Mouse (Mus musculus): Measurements from ENCODE around the gene Ptprg.
"Not testable (repeated sequence)": the region's sequence is repeated elsewhere in the genome, so short reads cannot be mapped to it uniquely, and the experiment has no call there.

Ptprg gene

DNA sequence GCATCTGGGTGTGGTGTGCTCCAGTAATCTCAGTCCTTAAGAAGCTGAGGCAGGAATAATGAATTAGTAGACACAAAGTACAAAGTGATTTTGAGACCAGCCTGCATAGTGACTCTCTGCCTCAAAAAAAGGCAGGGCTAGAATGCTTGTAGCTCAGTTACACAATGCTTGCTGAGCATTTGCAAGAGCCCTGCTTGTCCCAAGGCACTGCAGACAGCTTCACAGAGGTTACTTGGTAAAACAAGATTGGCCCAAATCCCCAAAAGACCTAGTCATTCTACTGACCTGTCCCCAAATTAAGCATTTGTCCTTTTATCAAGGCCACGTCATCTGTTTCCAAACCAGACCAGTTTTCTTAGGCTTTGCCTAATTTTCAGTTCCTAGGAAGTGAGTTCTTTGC lies 190.4 kb downstream of the Ptprg start:
- DNase-seq (ENCODE audit: low read depth, low spot score): no peak

DNA sequence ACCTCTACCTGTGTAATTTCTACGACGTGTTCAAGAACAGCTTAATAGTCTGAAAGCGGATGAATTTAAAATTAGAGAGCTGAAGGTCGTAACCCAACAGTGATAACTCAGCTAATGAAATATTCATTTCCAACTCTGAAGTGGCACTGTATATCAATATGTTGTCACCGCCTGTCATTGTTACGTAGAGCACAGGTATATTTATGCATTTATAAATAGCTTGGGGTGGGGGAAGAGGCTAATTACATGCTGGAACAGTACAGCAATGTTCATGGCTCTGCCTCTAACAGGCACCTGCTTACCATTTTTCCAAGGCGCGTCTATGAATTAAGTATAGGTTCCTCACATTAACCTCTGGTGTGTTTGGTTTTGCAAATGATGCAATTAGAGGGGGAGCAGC lies 199.3 kb downstream of the Ptprg start:
- DNase-seq (ENCODE audit: low read depth, low spot score): no peak

DNA sequence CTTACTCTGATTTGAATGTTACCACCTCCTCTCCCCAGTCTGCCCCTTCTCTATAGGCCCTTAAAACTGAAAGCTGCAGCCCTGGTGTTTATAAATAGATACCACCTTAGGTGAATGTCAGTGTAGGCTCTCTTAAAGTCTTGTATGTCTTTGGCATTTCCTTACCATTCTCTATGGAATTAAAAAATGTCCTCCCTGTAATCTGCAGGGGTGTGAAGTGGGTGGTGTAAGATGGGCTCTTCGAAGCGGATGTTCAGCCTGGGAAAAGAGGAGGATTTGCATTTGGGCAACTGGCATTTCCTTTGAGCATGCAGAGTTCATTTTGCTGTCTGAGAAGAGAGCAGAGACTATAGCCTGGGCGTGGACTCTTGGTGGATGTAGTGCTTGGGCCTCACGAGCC lies 201.3 kb downstream of the Ptprg start:
- no peak for DNase-seq (ENCODE audit: low read depth, low spot score)

DNA sequence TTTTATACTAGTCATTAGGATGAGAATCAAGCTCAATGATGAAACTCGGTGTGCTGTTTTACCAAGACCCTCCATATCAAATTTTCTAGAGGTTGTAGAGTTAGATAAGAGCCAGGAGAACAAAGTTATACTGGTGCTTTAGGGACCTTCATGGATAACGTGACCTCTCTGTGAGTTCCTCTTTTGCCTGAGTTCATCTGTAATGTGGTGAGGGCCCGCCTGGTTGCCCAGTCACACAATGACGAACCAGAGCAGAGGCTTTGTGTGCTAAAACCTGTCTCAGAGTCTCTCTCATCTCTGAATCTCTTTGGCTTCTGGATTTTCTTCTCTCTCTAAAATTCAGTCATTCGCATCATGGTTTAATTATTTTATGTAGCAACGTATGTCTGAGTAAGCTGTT lies 204.9 kb downstream of the Ptprg start:
- DNase-seq (ENCODE audit: low read depth, low spot score): no peak

DNA sequence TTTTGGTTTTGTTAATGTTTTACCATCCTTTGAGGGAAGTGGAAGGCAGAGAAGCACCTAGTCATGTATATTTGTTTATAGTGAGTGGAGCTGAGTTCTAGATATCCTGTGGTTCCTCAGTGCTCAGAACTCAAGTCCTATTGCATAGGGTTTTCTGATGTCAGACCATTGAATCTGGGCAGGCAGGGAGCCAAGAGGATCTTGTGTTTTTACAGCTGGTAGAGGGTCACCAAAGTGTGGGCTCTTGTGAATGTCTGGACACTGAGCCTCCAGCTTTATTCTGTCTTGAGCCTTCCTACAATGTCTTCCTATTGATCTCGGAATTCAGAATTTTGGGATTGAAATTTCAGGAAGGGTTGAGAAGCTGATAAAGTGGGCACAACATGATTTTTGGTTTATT lies 206.0 kb downstream of the Ptprg start:
- DNase-seq (ENCODE audit: low read depth, low spot score): no peak

GRCm38 (mm10) chr14:11762995-11763394 lies 209.7 kb downstream of the Ptprg start:
- no peak for DNase-seq (ENCODE audit: low read depth, low spot score)

DNA sequence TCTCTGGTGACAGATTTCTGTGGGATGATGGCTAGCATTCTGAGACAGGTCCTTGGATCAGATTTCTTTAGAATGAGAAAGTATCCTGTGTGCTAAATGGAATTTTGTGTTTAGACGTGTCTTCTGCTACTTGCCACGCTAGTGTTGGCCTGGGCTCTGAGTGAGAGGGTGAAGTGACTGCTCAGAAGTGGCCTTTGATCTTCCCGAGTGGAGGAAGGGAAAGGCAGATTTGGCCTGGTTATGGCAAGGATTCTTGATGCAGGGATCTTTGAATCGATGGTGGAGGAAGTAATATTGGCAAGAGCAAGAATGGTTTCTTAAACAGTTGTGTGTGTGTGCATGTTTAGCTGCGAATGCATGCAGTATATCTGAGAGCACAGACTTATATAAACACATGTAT lies 219.4 kb downstream of the Ptprg start:
- DNase-seq (ENCODE audit: low read depth, low spot score): no peak

DNA sequence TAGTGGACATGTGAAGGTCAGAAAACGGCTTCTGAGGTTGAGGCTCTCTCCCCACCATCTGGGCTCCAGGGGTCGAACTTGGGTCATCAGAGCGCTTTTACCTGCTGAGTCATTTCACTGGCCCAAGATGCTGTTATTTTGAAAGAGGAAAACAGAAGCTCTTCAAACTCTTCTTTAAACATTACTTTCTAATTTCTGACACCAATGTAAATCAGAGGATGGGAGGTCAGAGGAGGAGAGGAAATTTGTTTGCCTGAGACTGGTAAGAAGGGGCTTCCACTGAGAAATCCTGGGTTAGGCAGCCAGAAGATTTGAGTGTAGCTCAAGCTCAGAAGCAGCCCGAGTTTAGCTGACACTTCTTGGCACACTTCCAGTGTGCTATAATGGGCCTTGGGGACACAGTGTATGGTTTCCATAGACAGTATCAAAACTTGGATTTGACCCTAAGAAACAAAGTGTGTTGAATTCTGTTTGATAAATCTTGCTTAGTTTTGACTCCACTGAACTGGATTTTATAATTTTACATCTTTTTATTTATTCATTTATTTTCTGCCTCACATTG lies 221.2 kb downstream of the Ptprg start:
- DNase-seq (ENCODE audit: low read depth, low spot score): no peak

GRCm38 (mm10) chr14:11775204-11775603 lies 221.9 kb downstream of the Ptprg start:
- DNase-seq (ENCODE audit: low read depth, low spot score): peak; percentile 59

- DNase-seq (ENCODE audit: low read depth, low spot score): no peak
Observed at GRCm38 (mm10) chr14:11775951-11776495, 222.7 kb downstream of the Ptprg start.

GRCm38 (mm10) chr14:11776566-11776965 lies 223.2 kb downstream of the Ptprg start:
- DNase-seq (ENCODE audit: low read depth, low spot score): no peak

GRCm38 (mm10) chr14:11791190-11791589 lies 237.9 kb downstream of the Ptprg start:
- no peak for DNase-seq (ENCODE audit: low read depth, low spot score)

DNA sequence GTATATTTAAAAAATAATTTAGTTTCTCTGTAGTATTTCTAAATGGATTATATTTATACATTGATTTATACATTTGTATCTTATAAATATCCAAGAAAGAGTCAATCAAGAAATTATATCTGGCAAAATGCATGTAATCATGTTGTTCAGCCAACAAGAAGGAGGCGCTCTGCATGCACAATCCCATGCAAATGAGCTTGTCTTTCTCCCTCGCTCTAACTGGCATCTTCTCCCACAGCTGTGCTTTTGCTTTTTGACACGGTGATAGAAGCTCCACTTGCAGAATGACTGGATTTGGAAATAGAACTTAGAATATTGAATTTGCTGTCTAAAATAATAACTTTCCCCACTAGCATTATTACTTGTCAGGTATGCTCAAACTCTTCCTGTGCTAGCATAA lies 240.5 kb downstream of the Ptprg start:
- DNase-seq (ENCODE audit: low read depth, low spot score): no peak

DNA sequence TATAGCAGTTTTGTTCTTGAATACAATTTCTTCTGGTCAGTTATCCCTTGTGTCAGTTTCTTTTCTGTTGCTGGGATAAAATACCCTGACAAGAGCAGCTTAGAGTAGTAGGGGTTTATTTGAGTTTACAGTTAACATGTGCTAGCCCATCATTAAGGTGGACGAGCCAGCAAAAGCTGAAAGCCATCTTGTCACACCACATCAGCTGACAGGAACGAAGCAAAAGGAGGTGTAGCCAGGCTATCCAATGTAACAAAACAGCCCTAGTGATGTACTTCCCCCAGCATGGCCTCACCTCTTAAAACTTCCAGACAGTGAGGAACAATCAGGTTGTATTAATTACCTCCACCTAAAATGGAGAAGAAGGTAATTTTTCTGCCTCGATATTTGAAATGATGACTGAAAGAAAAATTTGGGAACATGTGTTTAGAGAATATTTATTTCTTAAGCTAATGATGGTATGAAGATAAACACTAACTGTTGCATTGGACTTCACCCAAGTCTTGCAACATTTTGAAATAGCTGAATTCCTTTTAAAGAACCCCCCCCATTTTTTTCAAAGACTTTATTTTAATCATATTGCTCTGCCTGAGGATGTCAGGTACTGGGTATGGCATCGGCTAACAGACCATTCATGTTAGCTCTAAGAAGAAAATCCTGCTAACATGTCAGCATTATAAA lies 249.2 kb downstream of the Ptprg start:
- DNase-seq (ENCODE audit: low read depth, low spot score): no peak

- no peak for DNase-seq (ENCODE audit: low read depth, low spot score)
Observed at GRCm38 (mm10) chr14:11806674-11807073, 253.3 kb downstream of the Ptprg start.

GRCm38 (mm10) chr14:11807465-11807864 lies 254.1 kb downstream of the Ptprg start:
- DNase-seq (ENCODE audit: low read depth, low spot score): no peak

DNA sequence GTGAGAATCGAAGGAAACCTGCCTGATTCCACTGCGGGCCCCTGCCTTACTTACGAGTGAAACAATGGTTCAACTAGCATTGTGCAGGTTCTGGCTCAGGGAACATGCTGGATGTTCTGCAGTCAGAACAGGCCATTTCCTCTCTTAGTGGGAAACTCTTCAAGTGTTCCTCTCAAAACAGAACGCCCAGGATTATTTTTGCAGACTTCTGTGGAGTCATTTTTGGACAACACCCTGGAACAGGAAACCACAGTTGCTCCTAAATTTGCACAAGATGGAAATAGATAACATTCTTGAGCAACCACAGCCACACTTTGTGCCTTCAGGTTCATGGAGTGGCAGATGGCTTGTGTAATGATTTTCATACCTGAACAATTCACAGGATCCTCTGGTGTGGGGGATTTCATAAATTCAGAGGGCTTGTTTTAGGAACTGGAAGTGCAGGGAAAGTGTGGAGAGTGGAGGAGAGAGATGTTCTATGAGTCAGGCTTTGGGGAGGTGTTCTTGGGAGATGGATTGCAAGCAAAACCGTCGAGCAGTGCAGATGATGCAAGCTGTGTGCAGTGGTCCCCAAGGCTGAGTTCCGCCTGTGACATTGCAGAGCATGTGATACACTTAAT lies 257.9 kb downstream of the Ptprg start:
- no peak for DNase-seq (ENCODE audit: low read depth, low spot score)

- no peak for DNase-seq (ENCODE audit: low read depth, low spot score)
Observed at GRCm38 (mm10) chr14:11812291-11812690, 259.0 kb downstream of the Ptprg start.

DNA sequence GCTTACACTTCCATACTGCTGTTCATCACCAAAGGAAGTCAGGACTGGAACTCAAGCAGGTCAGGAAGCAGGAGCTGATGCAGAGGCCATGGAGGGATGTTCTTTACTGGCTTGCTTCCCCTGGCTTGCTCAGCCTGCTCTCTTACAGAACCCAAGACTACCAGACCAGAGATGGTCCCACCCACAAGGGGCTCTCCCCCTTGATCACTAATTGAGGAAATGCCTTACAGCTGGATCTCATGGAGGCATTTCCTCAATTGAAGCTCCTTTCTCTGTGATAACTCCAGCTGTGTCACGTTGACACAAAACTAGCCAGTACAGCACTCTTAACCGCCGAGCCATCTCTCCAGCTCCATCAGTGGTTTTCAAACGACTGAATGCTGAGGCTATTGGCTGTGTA lies 261.5 kb downstream of the Ptprg start:
- DNase-seq (ENCODE audit: low read depth, low spot score): not testable (repeated sequence)

DNA sequence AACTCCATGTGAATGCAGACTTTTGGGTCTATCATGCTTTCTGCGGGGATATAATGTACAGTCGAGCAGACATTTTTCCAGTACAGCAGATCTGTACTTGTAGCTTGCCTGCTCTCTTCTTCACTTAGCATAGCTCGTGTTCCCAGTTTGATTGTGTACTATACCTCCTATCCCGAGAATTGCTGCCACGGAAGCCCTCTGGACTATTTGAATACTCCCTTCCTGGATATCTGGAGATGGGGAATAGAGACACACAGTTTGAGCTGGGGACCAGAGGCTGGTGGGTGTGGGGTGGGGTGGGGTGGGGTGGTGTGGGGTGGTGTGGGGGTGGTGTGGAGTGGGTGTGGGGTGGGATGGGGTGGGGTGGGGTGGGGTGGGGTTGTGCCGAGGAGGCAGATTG lies 263.9 kb downstream of the Ptprg start:
- no peak for DNase-seq (ENCODE audit: low read depth, low spot score)

GRCm38 (mm10) chr14:11818054-11818453 lies 264.7 kb downstream of the Ptprg start:
- DNase-seq (ENCODE audit: low read depth, low spot score): no peak

DNA sequence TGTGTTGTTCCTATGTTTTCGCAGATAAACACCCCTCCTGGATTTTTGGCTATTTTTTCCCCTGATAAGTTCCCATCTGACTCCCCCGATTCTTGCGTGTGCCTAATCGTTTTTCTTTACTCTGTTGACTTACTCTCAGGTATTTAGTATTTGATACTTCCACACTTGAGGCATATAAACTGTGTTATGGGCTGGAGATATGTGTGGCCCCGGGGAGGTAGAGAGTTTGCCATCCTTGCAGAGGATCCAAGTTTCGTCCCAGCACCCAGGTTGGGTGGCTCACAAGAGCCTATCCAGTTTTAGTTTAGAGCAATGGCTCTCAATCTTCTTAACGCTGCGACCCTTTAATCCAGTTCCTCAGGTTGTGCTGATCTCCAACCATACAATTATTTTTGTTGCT lies 265.4 kb downstream of the Ptprg start:
- no peak for DNase-seq (ENCODE audit: low read depth, low spot score)

- no peak for DNase-seq (ENCODE audit: low read depth, low spot score)
Observed at GRCm38 (mm10) chr14:11819326-11819725, 266.0 kb downstream of the Ptprg start.
